Mouse (Mus musculus) left cerebral cortex, adult 11 months (tissue): ENCODE measurements at regions not wholly inside any gene's neighbourhood (a gene's known extent, or its start where the extent isn't known, plus 50 kb on each side); places are given as distances from the start of the nearest gene placed in this dataset.

Source experiments
- DNase-seq: peaks from one replicate; pipeline ENCODE4 v3.0.0; 2022; ENCODE audit warnings: low spot score

DNA sequence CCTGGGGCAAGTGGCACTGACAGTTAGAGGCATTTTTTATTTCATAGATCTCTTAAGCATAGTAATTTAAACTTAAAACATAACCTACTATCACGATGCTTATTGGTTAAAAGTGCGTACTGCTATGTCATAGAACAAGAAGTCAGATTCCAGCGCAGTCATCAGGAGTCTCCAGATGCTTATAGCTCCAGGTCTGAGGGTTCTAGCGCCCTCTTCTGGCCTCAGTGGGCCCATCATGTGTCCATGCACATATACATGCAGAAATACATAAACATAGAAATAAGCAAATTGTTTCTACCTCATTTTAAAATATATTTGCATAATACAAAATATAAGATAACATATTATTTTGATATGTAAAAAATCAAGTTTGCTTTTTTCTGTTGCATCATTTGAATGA lies 1002.8 kb upstream of the Adgrl2 start:
- no peak for DNase-seq

GRCm38 (mm10) chr3:149987801-149988200 lies 997.4 kb upstream of the Adgrl2 start:
- no peak for DNase-seq

- no peak for DNase-seq
Measured at GRCm38 (mm10) chr3:149956993-149957392, 966.6 kb upstream of the Adgrl2 start.

DNA sequence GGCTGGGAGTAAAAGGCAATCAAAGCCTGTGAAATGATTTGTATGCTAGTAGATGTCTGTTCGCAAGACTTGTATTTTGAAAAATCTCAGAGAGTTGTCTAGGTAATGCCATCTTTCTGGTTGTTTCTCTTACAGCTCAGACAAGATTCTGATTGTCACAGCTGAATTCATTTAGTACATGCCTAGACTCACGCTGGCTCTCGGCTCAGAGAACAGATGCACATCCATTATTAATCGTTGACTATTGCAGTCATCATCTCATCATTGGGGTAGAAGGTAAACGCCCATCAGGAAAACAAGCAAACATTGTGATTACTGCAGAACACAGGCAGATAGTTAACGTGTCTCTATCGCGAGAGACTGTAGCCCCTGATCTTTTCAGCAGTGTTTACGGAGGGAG lies 945.8 kb upstream of the Adgrl2 start:
- DNase-seq, result no peak

DNA sequence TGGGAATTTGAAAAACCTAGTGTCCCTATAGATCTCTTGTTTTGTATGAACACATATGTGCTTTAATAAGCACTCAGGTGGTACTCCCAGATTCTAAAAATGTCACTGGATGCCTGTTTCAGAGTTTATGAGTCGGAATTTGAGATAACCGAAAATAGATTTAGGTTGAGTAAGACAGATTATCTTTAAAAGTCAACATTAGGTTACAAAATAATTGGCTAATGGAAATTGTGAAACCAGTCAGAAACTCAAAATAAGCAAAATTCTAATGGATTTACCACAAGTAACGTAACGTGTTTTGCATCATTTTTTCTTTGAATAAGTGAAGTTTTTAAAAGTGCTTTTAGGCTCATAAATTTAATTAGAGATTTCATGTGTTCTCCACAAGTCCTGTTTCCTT lies 944.5 kb upstream of the Adgrl2 start:
- DNase-seq, result no peak

GRCm38 (mm10) chr3:149928456-149929360 lies 938.4 kb upstream of the Adgrl2 start:
- no peak for DNase-seq

DNA sequence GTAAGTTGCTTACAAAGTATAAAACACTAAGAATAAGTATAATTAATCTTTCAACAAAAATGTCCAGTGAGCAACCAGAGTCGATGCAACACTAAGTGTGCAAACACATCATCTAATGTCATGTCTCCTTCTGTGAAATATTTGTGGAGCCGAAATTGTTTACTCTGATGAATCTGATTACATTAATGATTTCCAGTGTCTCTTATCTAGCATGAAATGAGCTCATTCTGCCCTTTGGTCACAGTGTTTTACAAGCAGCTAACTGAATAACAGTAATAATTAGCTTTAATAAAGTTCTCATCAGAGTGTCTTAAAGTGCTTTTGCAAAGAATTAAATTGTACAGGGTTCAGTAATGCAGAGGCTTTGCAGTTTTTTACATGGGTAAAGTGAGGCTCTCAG lies 929.9 kb upstream of the Adgrl2 start:
- DNase-seq, result no peak

- DNase-seq, result no peak
Measured at GRCm38 (mm10) chr3:149918201-149918600, 927.8 kb upstream of the Adgrl2 start.

DNA sequence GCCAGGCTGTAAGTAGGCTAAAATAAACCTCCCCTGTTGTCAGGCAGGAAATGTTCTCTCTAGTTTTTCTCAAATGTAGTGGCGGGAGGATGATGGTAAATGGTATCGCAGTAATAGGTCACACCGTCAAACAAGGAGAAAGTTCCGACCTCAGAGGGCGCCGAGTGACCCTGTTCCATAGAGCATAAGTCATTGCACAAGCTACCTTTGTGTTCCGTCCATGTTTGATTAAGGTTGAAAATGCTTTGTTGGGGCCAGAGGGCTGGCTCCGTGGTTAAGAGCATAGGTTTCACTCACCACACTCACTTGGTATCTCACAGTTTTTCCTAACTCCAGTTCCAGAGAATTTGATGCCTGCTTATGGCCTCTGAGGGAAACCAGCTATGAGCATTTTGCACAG lies 920.4 kb upstream of the Adgrl2 start:
- DNase-seq, result no peak

DNA sequence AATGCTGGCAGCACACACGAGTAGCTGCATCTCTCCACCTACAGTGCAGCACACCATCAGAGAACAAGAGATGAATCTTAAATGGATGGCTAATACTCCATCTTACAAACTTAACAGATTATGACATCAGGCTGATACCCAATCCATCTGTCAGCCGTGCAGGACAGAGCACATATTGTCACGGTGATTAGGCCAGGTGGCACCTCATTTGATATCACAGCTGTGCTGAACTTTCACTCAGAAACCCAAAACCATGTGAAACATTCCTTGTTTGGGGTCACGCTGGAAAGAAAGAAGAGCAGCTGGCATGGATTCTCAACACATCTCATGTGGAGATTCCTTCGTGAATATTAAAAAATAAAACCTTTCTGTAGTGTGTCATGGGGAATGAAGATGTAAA lies 911.4 kb upstream of the Adgrl2 start:
- DNase-seq, result no peak

DNA sequence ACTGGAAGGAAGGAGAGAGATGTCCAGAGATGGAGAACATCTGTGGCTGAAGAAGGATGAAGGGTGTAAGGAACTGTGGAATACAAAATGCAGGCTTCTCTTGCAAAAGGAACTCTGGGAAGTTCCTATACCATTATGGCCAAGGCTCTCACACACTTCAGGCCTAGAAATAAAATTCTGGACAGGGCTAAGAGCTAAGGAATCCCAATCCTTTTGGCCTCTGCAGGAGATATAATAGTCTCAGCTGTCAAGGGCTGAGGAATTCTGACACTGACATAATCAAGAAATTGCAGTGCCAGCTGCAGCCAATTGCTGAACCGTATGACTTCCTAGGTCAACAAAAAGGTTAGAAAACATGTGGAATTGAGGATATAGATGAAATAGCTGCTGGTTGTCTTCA lies 886.2 kb upstream of the Adgrl2 start:
- DNase-seq, result no peak

- no peak for DNase-seq
Measured at GRCm38 (mm10) chr3:149865945-149866344, 875.6 kb upstream of the Adgrl2 start.

DNA sequence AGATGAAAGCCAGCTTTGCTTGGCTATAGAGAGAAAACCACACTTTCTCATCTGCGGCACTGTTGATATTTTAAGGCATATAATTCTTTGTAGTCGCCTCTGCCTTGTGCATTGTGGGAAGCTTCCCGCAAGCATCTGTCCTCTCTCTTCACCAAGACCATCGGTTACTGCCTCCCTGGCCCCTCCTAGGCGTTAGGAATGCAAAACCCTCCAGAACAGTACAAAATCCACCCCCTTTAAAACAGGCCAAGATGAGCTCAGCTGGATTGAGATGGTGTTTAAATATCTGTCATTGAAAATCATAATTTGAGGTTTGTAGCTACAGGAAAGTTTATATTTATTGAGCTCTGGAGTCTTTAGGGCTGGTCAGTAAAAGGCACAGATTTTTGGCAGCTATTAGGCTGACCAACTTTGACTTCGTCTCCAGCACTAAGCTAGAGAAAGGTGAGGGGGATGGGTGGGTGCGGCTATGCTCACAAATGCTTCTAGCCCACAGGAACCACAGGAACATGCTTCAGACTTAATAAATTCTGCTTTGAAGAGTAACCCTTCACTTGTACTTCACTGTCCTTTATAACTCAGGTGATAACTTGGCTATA lies 856.7 kb upstream of the Adgrl2 start:
- DNase-seq, result no peak

DNA sequence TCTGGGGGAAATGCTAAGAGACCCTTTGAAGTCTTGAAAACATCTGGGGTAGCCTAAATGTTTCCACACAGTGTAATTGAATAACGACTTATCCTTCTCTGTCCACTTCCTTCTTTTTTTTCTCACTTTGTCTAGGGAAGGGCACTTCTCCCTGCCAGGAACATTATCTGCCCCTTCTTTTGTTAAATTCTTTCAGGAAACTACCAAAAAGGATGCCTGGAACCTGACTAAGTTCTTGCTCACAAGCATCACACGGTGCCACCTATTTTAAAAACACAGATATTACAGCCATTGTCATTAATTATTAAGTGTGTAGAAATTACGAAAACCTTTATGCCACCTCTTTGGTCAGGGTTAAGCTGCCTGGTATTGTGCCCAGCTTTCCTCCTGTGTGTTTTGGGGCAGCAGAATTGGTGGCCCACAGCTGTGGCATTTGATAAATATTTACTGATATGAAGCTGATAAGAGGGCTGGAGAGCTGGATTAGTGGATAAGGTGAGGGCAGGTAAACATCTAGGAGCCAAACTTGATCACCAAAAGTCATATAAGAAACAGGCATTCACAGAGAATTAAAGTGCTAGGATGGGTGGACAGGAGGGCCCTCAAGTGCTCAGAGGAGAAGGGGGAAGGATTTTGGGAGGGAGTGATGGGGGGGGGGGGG lies 855.6 kb upstream of the Adgrl2 start:
- no peak for DNase-seq

DNA sequence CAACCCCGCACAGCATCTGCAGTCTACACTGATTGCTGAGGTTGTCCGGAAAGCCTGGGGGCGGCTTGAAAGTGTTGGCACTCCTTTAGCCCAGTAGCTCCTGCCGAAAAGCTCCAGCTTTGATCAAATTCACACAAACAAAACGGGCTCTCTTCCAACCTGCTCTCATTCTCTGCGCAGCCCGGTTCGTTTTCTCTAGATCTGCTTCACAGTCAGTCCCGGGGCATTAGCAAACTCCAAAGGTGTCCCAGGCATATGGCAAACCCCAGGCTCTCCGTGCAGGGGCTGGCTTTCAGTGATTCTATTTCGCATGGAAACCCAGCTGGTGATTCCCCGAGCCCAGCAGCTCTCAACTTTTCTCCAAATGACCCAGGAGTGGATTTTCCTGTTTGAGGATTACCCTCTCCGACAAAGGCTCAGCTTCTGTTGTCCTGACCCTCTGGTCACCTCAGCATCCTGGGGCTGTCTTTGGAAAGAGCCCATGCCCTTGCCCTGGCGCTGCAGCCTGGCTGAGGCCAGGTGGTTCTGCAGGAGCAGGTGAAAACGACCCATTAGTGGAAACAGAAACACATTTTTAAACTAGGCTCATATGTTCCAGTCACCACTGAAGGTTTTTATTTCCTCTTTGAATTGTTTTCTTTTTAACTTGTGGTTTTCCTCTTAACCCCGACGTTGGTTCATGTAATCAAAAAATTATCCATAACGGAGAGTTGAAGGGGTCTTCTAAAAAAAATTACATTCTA lies 854.9 kb upstream of the Adgrl2 start:
- DNase-seq, result no peak

DNA sequence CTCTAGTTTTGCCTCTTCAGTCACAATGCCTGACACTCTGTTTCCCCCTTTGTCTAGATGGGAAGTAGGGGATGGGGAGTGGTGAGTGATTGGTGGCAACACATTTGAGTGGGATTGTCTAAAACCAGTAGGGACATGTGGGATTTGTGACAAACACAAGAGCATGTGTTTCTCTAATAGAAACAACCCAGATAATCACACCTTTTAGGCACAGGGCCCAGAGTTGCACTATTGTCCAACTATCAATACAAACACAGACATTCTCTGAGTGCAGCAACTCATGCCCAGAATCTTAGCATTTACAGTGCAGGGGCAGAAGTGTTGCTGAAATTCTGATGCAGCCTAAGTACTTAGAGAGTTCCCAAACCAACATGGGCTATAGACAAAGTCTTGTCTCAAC lies 847.6 kb upstream of the Adgrl2 start:
- DNase-seq, result no peak

DNA sequence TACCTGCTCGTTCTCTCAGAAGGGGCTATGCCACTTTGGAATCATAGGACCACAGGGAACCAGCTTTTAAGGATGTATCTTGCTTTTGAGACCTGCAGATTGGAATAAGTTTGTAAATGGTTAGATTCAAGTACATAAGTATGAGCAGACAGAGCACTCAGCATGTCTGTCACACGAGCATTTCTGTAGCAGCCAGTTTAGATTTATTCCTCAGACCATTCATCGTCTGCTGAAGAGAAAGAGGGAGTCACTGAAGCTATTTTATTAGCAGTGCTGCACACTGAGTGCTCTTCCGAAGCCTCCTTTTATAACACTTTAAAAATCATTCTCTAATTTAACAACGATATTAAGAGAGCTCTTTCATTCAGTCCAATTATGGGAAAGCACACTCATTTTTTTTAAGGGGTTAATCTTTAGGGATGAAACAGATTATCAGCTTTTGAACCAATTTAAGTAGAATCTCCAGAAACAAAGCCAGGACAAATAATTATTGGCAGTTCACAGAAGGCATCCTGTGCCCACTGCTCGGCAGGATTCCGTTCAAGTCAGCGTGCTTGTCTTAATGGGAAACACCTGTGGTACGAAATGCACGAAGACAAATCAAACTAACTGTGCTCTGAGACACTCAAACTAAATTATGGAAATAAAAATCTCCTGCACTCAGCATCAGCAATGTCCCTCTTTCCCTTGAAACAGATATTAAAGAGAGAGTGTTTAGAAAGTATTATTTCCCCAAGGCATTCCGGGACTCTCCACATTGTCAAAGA lies 846.3 kb upstream of the Adgrl2 start:
- DNase-seq, result no peak

DNA sequence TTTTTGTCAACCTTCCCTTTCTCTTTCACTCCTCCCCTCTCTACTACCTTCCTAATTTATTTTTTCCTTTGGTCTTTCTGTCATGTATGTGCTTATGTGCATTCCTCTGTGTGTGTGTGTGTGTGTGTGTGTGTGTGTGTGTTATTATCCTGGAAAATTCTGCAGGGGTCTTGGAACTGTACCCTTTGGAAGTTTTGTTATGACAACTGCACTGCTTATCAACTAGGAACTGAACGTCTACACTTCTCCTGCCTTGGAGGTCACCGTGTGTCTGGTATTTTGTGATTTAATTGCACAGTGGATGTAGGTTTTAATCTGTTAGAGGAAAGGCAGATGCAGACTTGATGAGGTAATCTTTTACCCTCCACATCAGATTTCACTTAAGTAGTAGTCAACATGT lies 836.8 kb upstream of the Adgrl2 start:
- no peak for DNase-seq

DNA sequence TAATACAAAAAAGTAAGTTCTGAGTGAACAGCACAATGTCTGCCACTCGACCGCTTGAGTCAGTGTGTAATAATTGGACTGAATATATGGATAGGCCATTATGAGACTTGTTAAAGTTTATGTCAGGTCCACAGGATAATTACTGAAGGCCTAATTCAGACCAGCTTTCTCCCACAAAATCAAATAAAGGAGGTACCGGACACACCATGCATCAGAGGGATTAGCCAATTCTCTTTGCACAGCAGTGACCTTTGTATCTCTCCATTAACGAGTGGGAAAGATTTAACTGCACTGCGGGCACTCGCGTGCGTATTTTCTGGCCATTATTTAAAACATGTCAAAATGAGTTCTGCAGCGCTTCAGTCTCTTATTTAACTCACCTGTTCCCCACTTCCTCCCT lies 836.4 kb upstream of the Adgrl2 start:
- DNase-seq, result no peak

DNA sequence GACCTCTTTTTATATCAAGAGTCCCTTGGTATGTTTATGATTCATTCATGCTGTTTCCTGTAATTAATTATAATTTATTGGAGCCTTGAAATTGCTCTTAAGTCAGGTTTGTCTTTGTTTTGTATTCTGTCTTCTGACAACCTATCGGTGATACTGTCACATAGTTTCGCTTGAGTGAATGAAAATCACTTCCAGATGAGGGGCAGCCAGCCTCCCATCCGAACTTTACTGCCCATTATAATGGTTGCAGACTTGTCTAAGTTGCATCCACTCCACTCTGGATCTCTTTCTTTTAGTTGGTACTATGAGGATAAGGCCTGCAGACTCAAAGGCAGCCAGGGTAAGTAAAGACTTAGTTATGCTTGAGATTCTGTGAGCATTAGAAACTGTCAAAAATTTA lies 830.3 kb upstream of the Adgrl2 start:
- no peak for DNase-seq

DNA sequence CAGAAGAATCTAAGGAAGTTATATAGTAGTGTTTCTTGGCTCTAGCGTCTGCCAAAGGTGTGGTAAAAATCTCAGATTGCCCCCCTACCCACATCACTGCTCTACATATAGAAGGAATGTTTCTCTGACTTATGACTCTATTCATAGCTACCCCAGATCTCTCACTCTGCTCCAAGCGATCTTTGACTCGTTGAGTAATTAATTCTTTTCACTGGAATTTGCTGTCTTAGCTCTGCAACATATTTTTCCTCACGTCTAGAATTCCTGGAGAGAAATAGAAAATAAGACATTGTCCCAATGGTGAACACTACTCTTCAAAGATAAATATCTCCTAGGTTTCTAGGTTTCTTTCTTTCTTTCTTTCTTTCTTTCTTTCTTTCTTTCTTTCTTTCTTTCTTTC lies 829.5 kb upstream of the Adgrl2 start:
- no peak for DNase-seq

DNA sequence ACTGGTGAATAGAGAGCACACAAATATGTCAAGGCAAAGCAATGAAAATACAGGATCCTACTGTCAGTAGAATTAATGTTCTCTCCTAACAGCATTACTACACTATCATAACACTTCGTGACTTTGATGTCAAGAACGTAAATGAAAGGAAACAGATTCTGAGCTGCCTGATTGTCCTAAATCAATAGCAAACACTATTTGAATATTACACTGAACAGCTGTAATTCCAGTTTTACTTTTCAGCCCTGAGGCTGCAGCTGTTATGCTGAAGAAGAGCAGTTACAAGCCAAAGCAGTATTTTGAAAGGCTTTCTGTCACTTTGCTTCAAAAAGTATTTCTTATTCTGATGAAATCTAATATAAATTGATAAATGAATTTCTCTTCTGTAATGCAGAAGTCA lies 828.7 kb upstream of the Adgrl2 start:
- no peak for DNase-seq
